Mouse (Mus musculus): ENCODE results near the gene Sec14l1. TPM values are rescaled to one million over a fixed set of nuclear protein-coding genes. Genes with fewer than 3 reads are reported as not detected.

The Sec14l1 gene
- polyA plus RNA-seq, 1 experiment = 133 TPM

- Histone ChIP-seq H3K27ac (ENCODE audit: control insufficient read depth, insufficient read depth, low read depth, low read length) (no peak overlapping the region), H3K4me1 (ENCODE audit: control insufficient read depth, insufficient read depth, low read length) (peaks cover 2% of the 10 kb centered on the region), H3K4me3 (ENCODE audit: control insufficient read depth, low read depth, low read length) (no peak overlapping the region), H3K36me3 (ENCODE audit: control insufficient read depth, insufficient read depth, low read length) (no peaks in the 10 kb centered on the region; the same call in 1 of the 2 replicates), H3K27me3 (ENCODE audit: control insufficient read depth, insufficient read depth, low read length) (no peaks in the 10 kb centered on the region)
- no peak for TF ChIP-seq POLR2A (IDR thresholded peaks at IDR 0.05; ENCODE audit: control insufficient read depth, low read depth, low read length)
- no peak for TF ChIP-seq CTCF (IDR thresholded peaks at IDR 0.05; ENCODE audit: control insufficient read depth, insufficient read depth, insufficient replicate concordance, low read depth, low read length)
Measured at GRCm38 (mm10) chr11:117130888-117131287, 15.9 kb downstream of the Sec14l1 start.

GRCm38 (mm10) chr11:117131450-117131849 is 16.5 kb downstream of the Sec14l1 start:
- Histone ChIP-seq H3K36me3 (ENCODE audit: control insufficient read depth, insufficient read depth, low read length) (no peaks in the 10 kb centered on the region; the same call in 1 of the 2 replicates), H3K27ac (ENCODE audit: control insufficient read depth, insufficient read depth, low read depth, low read length) (no peak overlapping the region), H3K27me3 (ENCODE audit: control insufficient read depth, insufficient read depth, low read length) (no peaks in the 10 kb centered on the region), H3K4me1 (ENCODE audit: control insufficient read depth, insufficient read depth, low read length) (peaks cover 3% of the 10 kb centered on the region), H3K4me3 (ENCODE audit: control insufficient read depth, low read depth, low read length) (no peak overlapping the region)
- TF ChIP-seq POLR2A (IDR thresholded peaks at IDR 0.05; ENCODE audit: control insufficient read depth, low read depth, low read length) = no peak
- TF ChIP-seq CTCF (IDR thresholded peaks at IDR 0.05; ENCODE audit: control insufficient read depth, insufficient read depth, insufficient replicate concordance, low read depth, low read length) = no peak

DNA sequence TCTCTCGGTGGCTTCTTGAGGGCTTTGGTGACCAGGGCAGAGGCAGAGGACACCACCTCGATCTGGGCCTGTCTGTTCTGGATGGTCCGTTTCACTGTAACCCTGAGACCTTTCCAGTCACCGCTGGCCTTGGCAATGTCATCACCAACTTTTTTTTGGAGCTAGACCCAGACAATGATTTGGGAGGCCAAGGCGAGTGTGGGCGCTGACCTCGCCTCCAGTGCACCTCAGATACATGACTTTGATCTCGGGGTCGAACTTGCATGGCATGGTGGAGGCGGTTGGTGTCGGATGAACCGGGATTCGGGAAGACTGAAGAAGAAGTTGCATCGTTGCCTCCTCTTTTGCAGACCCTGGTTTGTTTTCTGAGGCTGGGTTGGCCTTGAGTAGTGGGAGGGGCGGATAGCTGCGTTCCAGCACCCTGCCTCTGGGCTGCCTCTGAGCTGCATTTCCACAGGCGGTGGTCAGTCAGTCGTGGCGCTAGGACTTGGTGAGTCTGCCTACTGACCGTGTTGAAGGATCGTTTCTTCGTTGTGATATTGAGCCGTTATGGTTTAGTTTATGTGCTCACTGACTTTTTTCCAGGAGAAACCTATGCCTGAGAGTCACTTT is 19.9 kb downstream of the Sec14l1 start:
- peak overlapping the region; percentile 21 for H3K27ac ChIP-seq (ENCODE audit: control insufficient read depth, insufficient read depth, low read depth, low read length)
- TF ChIP-seq POLR2A (IDR thresholded peaks at IDR 0.05; ENCODE audit: control insufficient read depth, low read depth, low read length) (0 out of 2 replicates have a peak, but pooled peaks have one; percentile 30), CTCF (IDR thresholded peaks at IDR 0.05; ENCODE audit: control insufficient read depth, insufficient read depth, insufficient replicate concordance, low read depth, low read length) (no peak)
- peaks cover 8% of the 10 kb centered on the region for H3K4me1 ChIP-seq (ENCODE audit: control insufficient read depth, insufficient read depth, low read length)
- H3K4me3 ChIP-seq (ENCODE audit: control insufficient read depth, low read depth, low read length) = no peak overlapping the region
- no peaks in the 10 kb centered on the region for H3K36me3 ChIP-seq (ENCODE audit: control insufficient read depth, insufficient read depth, low read length)
- H3K27me3 ChIP-seq (ENCODE audit: control insufficient read depth, insufficient read depth, low read length) = no peaks in the 10 kb centered on the region

DNA sequence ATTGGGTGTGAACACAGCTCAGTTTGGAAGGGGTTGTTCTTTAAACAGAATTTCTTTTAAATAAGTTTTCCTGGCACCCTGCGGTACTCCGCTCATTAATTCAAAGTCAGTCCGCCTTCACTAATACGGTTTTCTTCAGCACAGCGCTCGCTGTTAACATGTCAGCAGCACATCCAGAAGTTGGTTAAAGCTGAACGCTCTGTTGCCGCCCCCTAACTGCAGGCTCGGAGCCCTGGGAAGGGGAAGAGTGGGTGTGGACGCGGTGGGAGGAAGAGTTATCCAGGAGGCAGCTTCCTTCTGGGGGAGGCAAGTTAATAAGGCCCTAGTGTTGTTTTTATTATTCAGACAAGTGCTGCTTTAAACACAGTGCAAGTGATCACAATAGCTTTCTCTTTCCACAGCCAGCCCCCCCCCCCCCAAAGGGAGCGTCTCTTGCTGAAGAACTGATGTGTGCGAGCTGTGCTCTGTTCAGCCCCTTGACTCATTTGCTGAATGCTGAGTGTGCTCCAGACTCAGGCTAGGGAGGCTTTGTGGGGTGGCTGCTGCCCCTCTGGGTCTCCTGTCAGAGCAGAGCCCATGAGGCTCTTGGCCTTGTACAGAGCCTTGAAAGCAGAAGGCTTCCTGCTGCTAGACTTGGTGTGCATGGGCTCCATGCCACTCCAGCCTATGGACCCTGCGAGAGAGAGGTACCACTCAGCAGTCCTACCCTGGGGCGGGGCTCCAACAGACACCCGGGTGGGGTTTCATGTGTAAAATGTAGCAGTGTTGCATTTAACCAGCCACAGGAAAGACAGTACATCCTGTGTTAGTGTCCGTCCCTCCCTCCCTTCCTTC is 20.7 kb downstream of the Sec14l1 start:
- Histone ChIP-seq H3K36me3 (ENCODE audit: control insufficient read depth, insufficient read depth, low read length) (no peaks in the 10 kb centered on the region), H3K27me3 (ENCODE audit: control insufficient read depth, insufficient read depth, low read length) (no peaks in the 10 kb centered on the region), H3K4me1 (ENCODE audit: control insufficient read depth, insufficient read depth, low read length) (peaks cover 8% of the 10 kb centered on the region), H3K4me3 (ENCODE audit: control insufficient read depth, low read depth, low read length) (no peak overlapping the region), H3K27ac (ENCODE audit: control insufficient read depth, insufficient read depth, low read depth, low read length) (peak overlapping the region; percentile 37; the same call in 1 of the 2 replicates)
- TF ChIP-seq POLR2A (IDR thresholded peaks at IDR 0.05; ENCODE audit: control insufficient read depth, low read depth, low read length) = no peak
- TF ChIP-seq CTCF (IDR thresholded peaks at IDR 0.05; ENCODE audit: control insufficient read depth, insufficient read depth, insufficient replicate concordance, low read depth, low read length) = no peak

DNA sequence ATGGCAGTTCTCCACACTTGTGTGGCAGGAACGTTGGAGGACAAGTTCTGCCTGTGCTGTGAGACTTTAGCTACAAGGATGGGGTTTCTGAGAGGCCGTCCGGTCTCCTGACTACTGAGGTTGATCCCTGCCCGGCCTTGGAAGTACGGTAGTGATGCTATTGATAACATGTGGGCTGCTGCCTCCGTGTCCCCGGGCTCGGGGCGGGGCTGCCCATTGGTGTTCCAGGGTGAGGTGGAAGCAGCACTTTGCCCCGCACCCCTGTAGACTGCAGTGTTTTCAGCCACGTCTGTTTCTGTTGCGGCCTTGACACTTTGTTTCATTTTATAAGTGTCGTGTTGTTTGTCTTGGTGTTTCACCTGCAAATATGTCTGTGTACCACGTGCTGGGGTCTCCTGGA is 21.9 kb downstream of the Sec14l1 start:
- no peak for TF ChIP-seq POLR2A (IDR thresholded peaks at IDR 0.05; ENCODE audit: control insufficient read depth, low read depth, low read length)
- no peak for TF ChIP-seq CTCF (IDR thresholded peaks at IDR 0.05; ENCODE audit: control insufficient read depth, insufficient read depth, insufficient replicate concordance, low read depth, low read length)
- no peaks in the 10 kb centered on the region for H3K27me3 ChIP-seq (ENCODE audit: control insufficient read depth, insufficient read depth, low read length)
- H3K36me3 ChIP-seq (ENCODE audit: control insufficient read depth, insufficient read depth, low read length) = no peaks in the 10 kb centered on the region
- H3K4me1 ChIP-seq (ENCODE audit: control insufficient read depth, insufficient read depth, low read length) = peaks cover 8% of the 10 kb centered on the region
- H3K27ac ChIP-seq (ENCODE audit: control insufficient read depth, insufficient read depth, low read depth, low read length) = peak overlapping the region; percentile 10; the same call in 1 of the 2 replicates
- no peak overlapping the region for H3K4me3 ChIP-seq (ENCODE audit: control insufficient read depth, low read depth, low read length)

DNA sequence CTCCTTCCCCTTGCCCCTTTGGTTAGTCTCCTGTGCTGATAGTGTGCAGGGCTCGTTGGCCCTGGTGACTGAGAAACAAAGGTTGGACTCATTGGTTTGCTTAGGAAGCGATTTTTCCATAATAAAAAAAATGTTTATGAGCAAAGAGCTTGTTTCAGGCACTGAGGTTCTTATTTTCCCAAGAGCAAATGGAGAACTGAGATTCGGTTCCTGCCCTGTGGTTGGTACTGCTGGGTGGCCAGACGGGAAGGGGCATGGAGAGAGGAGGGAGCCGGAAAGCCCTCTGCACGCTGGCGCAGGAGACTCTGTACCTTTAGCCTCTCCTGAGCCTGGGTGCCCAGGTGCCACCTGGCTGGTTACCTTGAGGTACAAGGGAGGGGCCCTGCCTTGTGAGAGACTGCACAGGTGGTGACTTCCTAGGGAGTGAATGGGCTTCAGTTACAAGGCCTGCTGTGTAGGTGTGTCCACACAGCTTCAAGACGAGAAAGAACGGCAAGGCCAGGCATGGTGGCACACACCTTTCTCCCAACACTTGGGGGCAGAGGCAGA is 23.3 kb downstream of the Sec14l1 start:
- no peaks in the 10 kb centered on the region for H3K36me3 ChIP-seq (ENCODE audit: control insufficient read depth, insufficient read depth, low read length)
- H3K27me3 ChIP-seq (ENCODE audit: control insufficient read depth, insufficient read depth, low read length) = no peaks in the 10 kb centered on the region
- no peak for TF ChIP-seq CTCF (IDR thresholded peaks at IDR 0.05; ENCODE audit: control insufficient read depth, insufficient read depth, insufficient replicate concordance, low read depth, low read length)
- no peak for TF ChIP-seq POLR2A (IDR thresholded peaks at IDR 0.05; ENCODE audit: control insufficient read depth, low read depth, low read length)
- peaks cover 8% of the 10 kb centered on the region for H3K4me1 ChIP-seq (ENCODE audit: control insufficient read depth, insufficient read depth, low read length)
- H3K27ac ChIP-seq (ENCODE audit: control insufficient read depth, insufficient read depth, low read depth, low read length) = no peak overlapping the region; the same call in 1 of the 2 replicates
- H3K4me3 ChIP-seq (ENCODE audit: control insufficient read depth, low read depth, low read length) = no peak overlapping the region

All from testis, adult 2 months (tissue).